Mouse (Mus musculus) layer of hippocampus, adult 11-12 months (tissue): ENCODE measurements at regions not wholly inside any gene's neighbourhood (a gene's known extent, or its start where the extent isn't known, plus 50 kb on each side); places are given as distances from the start of the nearest gene placed in this dataset.

Experiments used
- DNase-seq: peaks from one replicate; pipeline ENCODE4 v3.0.0; 2022; ENCODE audit warnings: low spot score

- DNase-seq = no peak
These were observed 104.4 kb upstream of the Chl1 start for GRCm38 (mm10) chr6:103405961-103406360.

DNA sequence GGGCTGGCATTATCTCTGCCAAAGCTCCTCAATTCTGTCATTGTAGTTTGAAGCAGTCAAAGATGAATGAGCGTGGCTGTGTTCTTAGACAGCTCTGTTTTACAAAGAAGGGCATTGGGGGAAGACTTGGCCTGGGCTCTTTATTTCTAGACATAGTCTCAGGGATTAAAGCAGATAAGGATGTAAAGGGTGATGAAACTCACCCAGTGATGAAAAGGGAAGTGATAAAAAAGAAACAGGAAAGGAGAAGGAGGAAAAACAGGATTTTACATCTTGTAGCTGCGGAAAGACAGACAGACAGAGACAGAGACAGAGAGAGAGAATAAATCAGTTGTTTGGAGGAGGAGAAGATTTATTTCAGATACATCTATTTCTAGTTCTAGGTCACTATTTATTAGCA lies 95.5 kb upstream of the Chl1 start:
- DNase-seq = no peak

DNA sequence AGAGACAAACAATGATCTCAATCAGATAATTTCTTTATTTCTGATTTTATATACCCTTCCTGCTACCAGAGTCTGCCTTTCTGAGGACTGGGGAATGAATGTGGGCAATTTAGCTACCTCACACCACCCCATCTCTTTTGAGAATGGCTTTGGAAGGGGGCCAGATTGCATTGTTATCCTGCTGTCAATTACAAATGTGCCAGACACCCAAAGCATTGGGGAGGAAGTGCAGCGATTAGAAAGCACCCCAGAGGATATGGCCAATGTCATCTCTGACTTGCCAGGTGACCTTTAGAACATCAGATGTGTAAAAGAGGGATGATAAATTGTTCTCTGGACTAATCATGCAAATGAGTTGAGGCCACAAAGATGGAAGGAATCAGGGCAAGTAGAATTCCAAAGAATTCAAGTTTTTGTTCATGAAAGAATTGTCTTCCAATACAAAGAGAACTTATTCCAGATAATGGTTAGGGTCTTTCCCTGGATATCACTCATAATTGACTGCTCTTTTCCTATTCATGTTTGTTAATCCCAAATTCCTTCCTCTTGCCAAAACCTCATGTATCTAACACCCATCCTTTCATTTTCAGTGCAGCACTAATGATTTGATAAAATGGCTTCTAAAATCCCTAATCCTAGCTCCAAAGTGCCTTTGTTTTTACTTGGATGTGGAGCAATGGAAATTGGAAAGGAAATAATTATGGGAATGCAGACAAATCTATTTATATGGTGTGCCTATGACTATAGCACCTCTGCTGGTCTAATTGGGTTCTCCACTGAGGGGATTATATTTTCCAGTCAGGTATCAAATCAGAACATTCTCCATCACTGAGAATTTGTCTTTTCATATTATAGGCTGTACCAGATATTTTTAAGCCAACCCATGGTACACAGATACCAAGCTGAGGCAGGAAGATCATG lies 89.1 kb upstream of the Chl1 start:
- DNase-seq = peak; percentile 12

- DNase-seq = peak; percentile 28
These were observed 79.3 kb upstream of the Chl1 start for GRCm38 (mm10) chr6:103430933-103431594.

- no peak for DNase-seq
These were observed 78.8 kb upstream of the Chl1 start for GRCm38 (mm10) chr6:103431595-103431957.
